Mouse (Mus musculus): ENCODE measurements around the gene Gcm1.

The Gcm1 gene

GRCm38 (mm10) chr9:78101431-78101830, 49.7 kb downstream of the Gcm1 start:
- DNase-seq (ENCODE audit: low spot score in 2 of 2), result no peak

GRCm38 (mm10) chr9:78103965-78104560, 52.3 kb downstream of the Gcm1 start:
- no peak for DNase-seq (ENCODE audit: low spot score in 2 of 2)

DNA sequence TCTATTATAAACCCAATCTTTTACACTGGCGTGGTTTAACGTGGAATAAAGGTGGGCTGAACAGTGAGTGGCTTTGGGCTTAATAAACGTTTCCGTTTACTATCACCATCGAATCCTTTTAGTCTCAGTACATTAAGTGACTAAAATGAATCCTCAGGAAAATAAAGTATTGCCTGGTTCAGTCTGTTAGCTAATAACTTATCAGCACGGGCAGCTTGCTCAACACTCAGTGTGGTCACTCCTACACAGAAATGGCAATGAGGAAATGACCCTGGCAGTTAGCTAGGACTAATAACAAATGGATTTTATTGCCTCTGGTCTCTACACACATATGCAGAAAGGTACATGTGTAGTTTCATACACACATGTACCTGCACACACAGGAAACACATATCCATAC, 53.2 kb downstream of the Gcm1 start:
- peak in 1 of 2 experiments; percentile 36 for DNase-seq (ENCODE audit: low spot score in 2 of 2)

GRCm38 (mm10) chr9:78105501-78105932, 53.8 kb downstream of the Gcm1 start:
- no peak for DNase-seq (ENCODE audit: low spot score in 2 of 2)

GRCm38 (mm10) chr9:78106821-78107220, 55.1 kb downstream of the Gcm1 start:
- no peak for DNase-seq (ENCODE audit: low spot score in 2 of 2)

DNA sequence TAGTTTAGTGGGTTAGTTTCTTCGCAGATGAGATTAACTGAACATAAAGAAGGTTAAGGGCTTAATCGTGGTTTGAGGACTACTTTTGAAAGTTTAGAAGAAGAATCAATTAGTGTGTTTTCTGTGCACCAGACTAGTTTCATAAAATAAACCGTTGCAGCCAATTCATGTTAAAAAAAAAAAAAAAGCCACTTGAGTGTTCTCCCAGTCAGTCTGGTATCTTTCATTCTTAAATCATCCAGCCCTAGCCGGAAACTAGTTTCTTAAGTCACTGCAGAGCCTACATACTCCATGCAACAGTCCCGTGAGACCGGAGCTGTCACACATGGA, 55.8 kb downstream of the Gcm1 start:
- no peak for DNase-seq (ENCODE audit: low spot score in 2 of 2)

DNA sequence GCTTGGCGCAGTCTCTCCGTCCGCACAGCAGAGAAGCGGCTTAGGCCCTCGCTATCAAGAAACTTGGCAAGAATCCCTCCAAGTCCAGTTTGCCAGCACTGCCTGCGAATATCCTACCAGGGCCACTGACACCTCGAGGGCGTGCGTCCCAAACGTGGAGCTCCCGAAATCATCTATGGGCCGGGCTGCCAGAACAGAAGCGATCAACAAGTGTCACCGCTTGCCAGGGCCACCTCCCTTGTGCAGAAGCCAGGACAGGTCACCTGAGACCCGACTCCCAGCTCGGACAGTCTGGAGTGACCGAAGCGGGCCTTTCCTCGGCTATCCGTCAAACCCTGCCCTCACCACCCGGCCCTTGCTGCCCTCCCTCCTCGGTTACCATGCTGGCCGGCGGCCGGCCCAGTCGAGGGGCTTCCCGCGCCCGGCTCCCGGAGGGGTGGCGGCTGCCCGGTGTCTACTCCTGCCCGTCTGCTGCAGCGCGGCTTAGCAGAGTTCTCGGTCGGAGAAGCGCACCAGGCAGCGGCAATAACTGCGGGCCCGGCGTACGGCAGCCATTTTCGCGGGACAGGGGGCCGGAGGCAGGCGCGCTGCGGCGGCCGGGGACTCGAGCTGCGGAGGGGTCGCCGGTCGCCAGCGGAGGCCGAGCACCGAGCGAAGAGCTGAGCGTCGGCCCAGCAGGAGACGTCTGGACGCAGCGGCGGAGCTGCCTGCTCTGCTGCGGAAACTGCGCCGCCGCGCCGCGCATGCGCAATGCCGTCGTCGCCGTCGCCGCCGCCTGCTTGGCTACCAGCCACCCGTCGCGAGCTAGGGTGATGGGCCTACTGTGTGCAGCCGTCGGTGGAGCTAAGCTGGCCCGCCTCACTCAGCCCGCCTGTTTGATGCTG, 56.4 kb downstream of the Gcm1 start:
- DNase-seq (ENCODE audit: low spot score in 2 of 2), result peak; percentile 68 to 78

- peak; percentile 82 to 88 for DNase-seq (ENCODE audit: low spot score in 2 of 2)
These were observed 57.1 kb downstream of the Gcm1 start, which contains the start of the genes Fbxo9 and Ick for GRCm38 (mm10) chr9:78108796-78109239. Gene Fbxo9 (minus strand): TSS chr9:78109065. Gene Ick (plus strand): TSS chr9:78109192.

- DNase-seq (ENCODE audit: low spot score in 2 of 2), result no peak
These were observed 57.9 kb downstream of the Gcm1 start for GRCm38 (mm10) chr9:78109656-78110055.

- no peak for DNase-seq (ENCODE audit: low spot score in 2 of 2)
These were observed 59.7 kb downstream of the Gcm1 start for GRCm38 (mm10) chr9:78111456-78111855.

DNA sequence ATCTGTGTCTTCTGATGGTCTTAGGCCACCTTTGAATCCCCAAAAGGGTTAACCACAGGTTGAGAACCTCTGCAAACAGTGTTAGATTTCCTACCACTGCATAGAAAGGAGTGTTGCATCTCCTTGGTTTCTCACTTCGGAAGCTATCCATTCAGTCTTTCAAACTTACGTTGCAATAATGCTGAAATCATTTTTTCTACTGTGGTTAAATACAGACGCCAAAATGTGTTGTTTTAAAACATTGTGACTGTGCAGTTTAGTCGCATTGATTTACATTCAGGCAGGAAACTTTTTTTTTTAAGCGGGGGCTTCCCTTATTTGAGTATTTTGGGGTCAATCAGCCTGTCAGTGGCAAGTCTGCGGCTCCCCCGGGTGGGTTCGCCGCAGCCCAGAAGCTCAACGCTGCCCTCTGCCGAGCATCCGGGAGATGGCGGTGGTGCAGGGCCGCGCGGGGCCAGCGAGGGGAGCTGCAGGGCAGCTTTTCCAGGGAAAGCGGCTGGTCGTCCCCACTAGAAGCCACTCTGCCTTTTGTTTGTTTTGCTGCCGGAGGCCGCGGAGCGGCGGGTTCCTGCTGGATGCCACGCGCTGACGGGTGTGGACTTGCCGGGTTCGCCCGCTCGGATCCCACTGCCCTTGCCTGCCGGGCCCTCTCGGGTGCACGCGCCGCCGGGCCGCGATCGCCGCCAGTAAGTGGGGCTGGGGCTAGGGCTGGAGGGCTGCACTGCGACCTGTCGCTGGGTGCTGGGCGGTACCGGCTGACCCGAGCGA, 61.2 kb downstream of the Gcm1 start:
- peak; percentile 88 to 91 for DNase-seq (ENCODE audit: low spot score in 2 of 2)

DNA sequence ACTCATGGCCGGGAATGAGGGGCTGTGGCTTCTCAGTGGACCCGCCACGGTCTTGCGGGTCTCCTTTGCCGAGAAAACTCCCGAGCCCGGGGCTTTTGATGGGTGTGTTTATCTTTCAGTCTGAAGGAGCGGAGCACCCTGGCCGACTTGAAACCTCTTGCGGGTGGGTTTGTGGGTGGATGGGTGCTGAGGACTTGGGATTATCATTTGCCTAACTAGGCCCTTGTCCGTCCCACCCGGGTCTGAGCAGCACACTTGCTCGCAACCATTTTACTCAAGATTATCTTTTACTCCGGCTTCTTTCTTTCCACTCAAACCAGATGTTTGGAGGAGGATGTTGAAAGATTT, 61.8 kb downstream of the Gcm1 start:
- no peak for DNase-seq (ENCODE audit: low spot score in 2 of 2)
